Mouse (Mus musculus) G1E (cell line): ENCODE data around the gene Mptx2. TPM values are rescaled to one million over a fixed set of nuclear protein-coding genes. Genes with fewer than 3 reads are reported as not detected.

Source experiments
- ATAC-seq: 2 replicates; pipeline ENCODE4 v1.8.0; 2016; ENCODE audit warnings: mild to moderate bottlenecking; ENCODE audit not compliant: insufficient number of reproducible peaks, poor library complexity, low FRiP score, severe bottlenecking; ENCODE audit errors: extremely low read depth
- DNase-seq: peaks from one replicate; pipeline ENCODE4 v3.0.0; 2012; ENCODE audit warnings: low spot score
- H3K27me3 ChIP-seq: 2 replicates; pipeline ENCODE4 v1.6.1; 2012; ENCODE audit warnings: mild to moderate bottlenecking, low read length, inconsistent platforms; ENCODE audit not compliant: insufficient read depth
- H3K36me3 ChIP-seq: replicated peaks from 2 replicates; pipeline ENCODE3; 2012; ENCODE audit warnings: mild to moderate bottlenecking, inconsistent platforms
- H3K4me1 ChIP-seq: 2 replicates; pipeline ENCODE4 v1.6.1; 2012; ENCODE audit warnings: low read depth, low read length, inconsistent platforms, mixed read lengths; ENCODE audit not compliant: insufficient read depth
- H3K4me3 ChIP-seq: 2 replicates; pipeline ENCODE4 v1.5.1; 2012; ENCODE audit warnings: low read depth, mild to moderate bottlenecking, inconsistent platforms, low read length, moderate library complexity, mixed read lengths
- H3K9me3 ChIP-seq: replicated peaks from 2 replicates; pipeline ENCODE4 v1.6.1; 2012; ENCODE audit warnings: inconsistent platforms
- CTCF ChIP-seq: IDR thresholded peaks from 2 replicates; pipeline ENCODE4 v1.5.1; 2012; ENCODE audit warnings: low read depth, low read length, inconsistent platforms, mixed read lengths
- GATA1 ChIP-seq: IDR thresholded peaks from 2 replicates; pipeline ENCODE4 v1.6.1; 2012; ENCODE audit warnings: borderline replicate concordance, low read length, inconsistent platforms, mixed read lengths
- GATA2 ChIP-seq: IDR thresholded peaks from 2 replicates; pipeline ENCODE4 v1.6.1; 2012; ENCODE audit warnings: low read depth, low read length, inconsistent platforms, borderline replicate concordance
- POLR2AphosphoS5 ChIP-seq: IDR thresholded peaks from 2 replicates; pipeline ENCODE4 v1.6.1; 2012; ENCODE audit warnings: low read depth, low read length, inconsistent platforms; ENCODE audit not compliant: insufficient replicate concordance
- TAL1 ChIP-seq: conservative IDR thresholded peaks from 2 replicates; pipeline ENCODE4 v1.6.1; 2012; ENCODE audit warnings: low read depth, low read length, inconsistent platforms, mixed read lengths
- polyA plus RNA-seq: library from polyadenylated mRNA; stranded (reverse); fragments of >175 nt; gene quantifications from 2 replicates; pipeline ENCODE4 v1.2.3, GENCODE M21; 2012
- total RNA-seq, 2 experiments: library from RNA; stranded (forward) in 1 of 2; stranded (reverse) in 1 of 2; fragments of 200-1000 nt in 1 of 2; fragments of >200 nt in 1 of 2; fragmentation: Nextera tagmentation in 1 of 2; gene quantifications; 2 replicates each; pipeline ENCODE4 v1.2.3; 2014 to 2017

Gene Mptx2
- total RNA-seq (2014; fragmentation: Nextera tagmentation) (not detected in 2 replicates), total RNA-seq (2017) (not detected in 2 replicates), polyA plus RNA-seq (not detected in 2 replicates)

GRCm38 (mm10) chr1:173277677-173278076 is at the start of gene Mptx2:
Mptx2 (minus strand) TSS chr1:173277777.
- DNase-seq: no peak
- no peaks in the 10 kb centered on the region for H3K27me3 ChIP-seq
- no peaks in the 10 kb centered on the region for H3K9me3 ChIP-seq
- ATAC-seq: no peak
- no peaks in the 10 kb centered on the region for H3K36me3 ChIP-seq
- H3K4me1 ChIP-seq: no peaks in the 10 kb centered on the region
- TF ChIP-seq POLR2AphosphoS5 (no peak), CTCF (no peak), TAL1 (no peak), GATA1 (no peak)
- H3K4me3 ChIP-seq: no peak within 1 kb of the TSS

GRCm38 (mm10) chr1:173326552-173326951 is 49.0 kb upstream of the Mptx2 start:
- Histone ChIP-seq H3K36me3 (no peaks in the 10 kb centered on the region), H3K4me3 (no peak overlapping the region), H3K27me3 (no peaks in the 10 kb centered on the region), H3K9me3 (peaks cover 3% of the 10 kb centered on the region; the same call in 1 of the 2 replicates), H3K4me1 (peaks cover 14% of the 10 kb centered on the region)
- TF ChIP-seq GATA1 (no peak), GATA2 (no peak), CTCF (no peak), TAL1 (no peak), POLR2AphosphoS5 (no peak)
- no peak for ATAC-seq
- DNase-seq: no peak

GRCm38 (mm10) chr1:173325395-173325794 is 47.8 kb upstream of the Mptx2 start:
- DNase-seq: no peak
- peaks cover 16% of the 10 kb centered on the region for H3K4me1 ChIP-seq
- H3K4me3 ChIP-seq: no peak overlapping the region
- no peaks in the 10 kb centered on the region for H3K36me3 ChIP-seq
- TF ChIP-seq POLR2AphosphoS5: no peak
- TF ChIP-seq GATA1: no peak
- no peak for TF ChIP-seq GATA2
- H3K27me3 ChIP-seq: no peaks in the 10 kb centered on the region
- no peaks in the 10 kb centered on the region for H3K9me3 ChIP-seq
- no peak for ATAC-seq

- no peaks in the 10 kb centered on the region for H3K9me3 ChIP-seq
- no peaks in the 10 kb centered on the region for H3K27me3 ChIP-seq
- H3K4me3 ChIP-seq: no peak overlapping the region
- TF ChIP-seq GATA2: no peak
- TF ChIP-seq GATA1: no peak
- TF ChIP-seq CTCF: no peak
- no peak for TF ChIP-seq POLR2AphosphoS5
- no peak for TF ChIP-seq TAL1
- H3K36me3 ChIP-seq: no peaks in the 10 kb centered on the region
- no peak for ATAC-seq
- peaks cover 16% of the 10 kb centered on the region for H3K4me1 ChIP-seq
- no peak for DNase-seq
Measured at GRCm38 (mm10) chr1:173324961-173325360, 47.4 kb upstream of the Mptx2 start.

GRCm38 (mm10) chr1:173323839-173324585 is 46.4 kb upstream of the Mptx2 start:
- Histone ChIP-seq H3K27me3 (no peaks in the 10 kb centered on the region), H3K4me3 (no peak overlapping the region), H3K36me3 (no peaks in the 10 kb centered on the region), H3K9me3 (no peaks in the 10 kb centered on the region), H3K4me1 (peaks cover 11% of the 10 kb centered on the region)
- DNase-seq (no peak), ATAC-seq (no peak)
- TF ChIP-seq TAL1 (no peak), CTCF (0 out of 2 replicates have a peak, but pooled peaks have one; percentile 22)

GRCm38 (mm10) chr1:173322249-173322627 is 44.7 kb upstream of the Mptx2 start:
- H3K36me3 ChIP-seq: no peaks in the 10 kb centered on the region

More at GRCm38 (mm10) chr1:173322249-173322627, 44.7 kb upstream of the Mptx2 start:
- ATAC-seq: no peak; the same call in 1 of the 2 replicates
- Histone ChIP-seq H3K4me1 (peaks cover 10% of the 10 kb centered on the region), H3K27me3 (no peaks in the 10 kb centered on the region), H3K4me3 (no peak overlapping the region), H3K9me3 (no peaks in the 10 kb centered on the region)
- TF ChIP-seq CTCF: no peak
- no peak for TF ChIP-seq GATA2
- no peak for TF ChIP-seq GATA1
- TF ChIP-seq TAL1: no peak
- TF ChIP-seq POLR2AphosphoS5: no peak
- no peak for DNase-seq
